Mouse (Mus musculus): ENCODE measurements around the gene Arhgef38.

GRCm38 (mm10) chr3:133158260-133158659, 76.5 kb downstream of the Arhgef38 start:
- no peak for TF ChIP-seq CTCF (IDR thresholded peaks at IDR 0.05; ENCODE audit: insufficient read depth, low read length)
- TF ChIP-seq POLR2A (IDR thresholded peaks at IDR 0.05; ENCODE audit: borderline replicate concordance, extremely low read depth, low read depth, low read length), result no peak
